Mouse (Mus musculus) testis, adult 2 months (tissue): Measurements from ENCODE around the gene Mybl2.

ENCODE experiments used
- CTCF ChIP-seq: fragments of 200-500 bp; IDR thresholded peaks from 2 replicates; pipeline ENCODE4 v1.5.1; 2012; ENCODE audit warnings: low read depth, mild to moderate bottlenecking, inconsistent platforms, low read length, moderate library complexity; ENCODE audit not compliant: control insufficient read depth, insufficient read depth, insufficient replicate concordance
- POLR2A ChIP-seq: fragments of 200-500 bp; IDR thresholded peaks from 2 replicates; pipeline ENCODE4 v1.6.1; 2012; ENCODE audit warnings: low read depth, mild to moderate bottlenecking, inconsistent platforms, low read length, moderate library complexity; ENCODE audit not compliant: control insufficient read depth

GRCm38 (mm10) chr2:163052101-163052500 is 2.4 kb upstream of the Mybl2 start:
- TF ChIP-seq CTCF = no peak
- TF ChIP-seq POLR2A = no peak
